Mouse (Mus musculus) cerebellum, adult 9-10 months (tissue): ENCODE results near the gene Fgfr4.

Source experiments
- DNase-seq: peaks from one replicate; pipeline ENCODE4 v3.0.0; 2022

Gene Fgfr4

GRCm38 (mm10) chr13:55211221-55212010 is 59.0 kb downstream of the Fgfr4 start:
- DNase-seq, result peak; percentile 79

GRCm38 (mm10) chr13:55212011-55212360 is 59.5 kb downstream of the Fgfr4 start:
- no peak for DNase-seq

- peak; percentile 69 for DNase-seq
Observed at GRCm38 (mm10) chr13:55212361-55213137, 60.1 kb downstream of the Fgfr4 start.

- DNase-seq, result peak; percentile 34
Observed at GRCm38 (mm10) chr13:55213138-55213806, 60.8 kb downstream of the Fgfr4 start.
